ENCODE assay signal across 8 mouse cellular contexts in genomic region chr13:75797369-75798141, GRCm38 (mm10). TPM values are rescaled to one million over a fixed set of nuclear protein-coding genes. Genes with fewer than 3 reads are reported as not detected.
DNase-seq lines count a peak whose midpoint lies in the region; ATAC-seq lines count a peak whose summit lies in the region.

No protein-coding gene starts in this region.

- no peaks in the 10 kb centered on the region for H3K36me3 ChIP-seq in forebrain, embryonic 10.5 days (replicated peaks)
- H3K36me3 ChIP-seq in heart, embryonic 16.5 days (ENCODE audit: control insufficient read depth, insufficient read depth), result no peaks in the 10 kb centered on the region
- H3K36me3 ChIP-seq in liver, embryonic 15.5 days (replicated peaks), result no peaks in the 10 kb centered on the region; the same call in 1 of the 2 replicates
- H3K36me3 ChIP-seq in neural tube, embryonic 12.5 days, result no peaks in the 10 kb centered on the region

- H3K9ac ChIP-seq in heart, embryonic 16.5 days (ENCODE audit: low read length), result peak overlapping the region; percentile 56
- H3K9ac ChIP-seq in liver, embryonic 15.5 days, result no peak overlapping the region
- 0 out of 2 replicates have a peak overlapping the region, but pooled peaks have one; percentile 29 for H3K9ac ChIP-seq in neural tube, embryonic 12.5 days

- WGBS in forebrain, embryonic 10.5 days, result 41% methylated on average over 18 of the region's 18 CpGs
- WGBS in heart, embryonic 16.5 days, result 14% methylated on average over 18 of the region's 18 CpGs
- WGBS in liver, embryonic 15.5 days (ENCODE audit: insufficient replicate concordance), result 14% methylated on average over 18 of the region's 18 CpGs
- WGBS in neural tube, embryonic 12.5 days, result 37% methylated on average over 18 of the region's 18 CpGs

- H3K27ac ChIP-seq in forebrain, embryonic 10.5 days, result peak overlapping the region; percentile 60; the same call in 1 of the 2 replicates
- H3K27ac ChIP-seq in heart, embryonic 16.5 days (ENCODE audit: low read length), result peak overlapping the region; percentile 52
- H3K27ac ChIP-seq in liver, embryonic 15.5 days (replicated peaks), result peak overlapping the region; percentile 66
- H3K27ac ChIP-seq in neural tube, embryonic 12.5 days, result no peak overlapping the region

- H3K9me3 ChIP-seq in forebrain, embryonic 10.5 days, result no peaks in the 10 kb centered on the region
- no peaks in the 10 kb centered on the region for H3K9me3 ChIP-seq in heart, embryonic 16.5 days (replicated peaks; ENCODE audit: control insufficient read depth, low read length)
- no peaks in the 10 kb centered on the region for H3K9me3 ChIP-seq in liver, embryonic 15.5 days (replicated peaks)
- no peaks in the 10 kb centered on the region for H3K9me3 ChIP-seq in neural tube, embryonic 12.5 days

- no peaks in the 10 kb centered on the region for H3K27me3 ChIP-seq in forebrain, embryonic 10.5 days (ENCODE audit: poor library complexity, severe bottlenecking)
- H3K27me3 ChIP-seq in heart, embryonic 16.5 days (ENCODE audit: control insufficient read depth, insufficient read depth, low read length), result no peaks in the 10 kb centered on the region
- no peaks in the 10 kb centered on the region for H3K27me3 ChIP-seq in liver, embryonic 15.5 days
- H3K27me3 ChIP-seq in neural tube, embryonic 12.5 days (replicated peaks), result no peaks in the 10 kb centered on the region

- peak overlapping the region; percentile 32 for H3K4me3 ChIP-seq in forebrain, embryonic 10.5 days
- peak overlapping the region; percentile 50 for H3K4me3 ChIP-seq in heart, embryonic 16.5 days (ENCODE audit: low read length)
- H3K4me3 ChIP-seq in liver, embryonic 15.5 days (replicated peaks), result peak overlapping the region; percentile 45
- H3K4me3 ChIP-seq in neural tube, embryonic 12.5 days, result 0 out of 2 replicates have a peak overlapping the region, but pooled peaks have one; percentile 1

- H3K4me1 ChIP-seq in forebrain, embryonic 10.5 days, result 0 out of 2 replicates have a peak, but pooled peaks cover 5% of the 10 kb centered on the region
- peaks cover 4% of the 10 kb centered on the region; the same call in 1 of the 2 replicates for H3K4me1 ChIP-seq in heart, embryonic 16.5 days (ENCODE audit: control insufficient read depth, insufficient read depth, low read length)
- peaks cover 19% of the 10 kb centered on the region for H3K4me1 ChIP-seq in liver, embryonic 15.5 days (replicated peaks)
- no peaks in the 10 kb centered on the region for H3K4me1 ChIP-seq in neural tube, embryonic 12.5 days

- ATAC-seq in CD4-positive, CD25-positive, alpha-beta regulatory T cell, adult 4 months, result peak; percentile 98
- ATAC-seq in heart, embryonic 16.5 days (replicated peaks; ENCODE audit: extremely low read depth, insufficient read depth, low FRiP score), result peak; percentile 98
- ATAC-seq in liver, embryonic 15.5 days (ENCODE audit: insufficient read depth), result peak; percentile 96
- peak; percentile 96 for ATAC-seq in neural tube, embryonic 12.5 days (ENCODE audit: low FRiP score, low read depth)

- peak; percentile 85 for DNase-seq in c-Kit-negative CD71-positive TER-119-positive erythroid progenitor cells, embryonic 14.5 days (ENCODE audit: low read depth, low spot score)
- peak; percentile 90 for DNase-seq in forebrain, embryonic 10.5 days (ENCODE audit: extremely low spot score, low spot score)
- DNase-seq in kidney, postnatal 36 days, result peak; percentile 94
- peak; percentile 69 for DNase-seq in telencephalon, adult 2 months (ENCODE audit: low read depth, low spot score)

- H3K4me2 ChIP-seq in heart, embryonic 16.5 days (ENCODE audit: low read depth, low read length), result peak overlapping the region; percentile 71
- peak overlapping the region; percentile 70 for H3K4me2 ChIP-seq in liver, embryonic 15.5 days
- H3K4me2 ChIP-seq in neural tube, embryonic 12.5 days (replicated peaks), result peak overlapping the region; percentile 56

RNA-seq across cellular contexts. Expression of gene Glrx, which starts 42.1 kb away (rescaled TPM):
- 100 to 1,000 TPM; 240 to 300 TPM for polyA plus RNA-seq in CD4-positive, CD25-positive, alpha-beta regulatory T cell, adult 4 months (2017; shearing (Covaris generic))
- 20.6 and 23.5 TPM in 2 replicates for polyA plus RNA-seq in forebrain, embryonic 10.5 days (2016; fragmentation: Nextera tagmentation; extraction: Ambion mirVana)
- 125 and 135 TPM in 2 replicates for polyA plus RNA-seq in heart, embryonic 16.5 days (2015; fragmentation: Nextera tagmentation; extraction: Ambion mirVana)
- 45.5 and 47.3 TPM in 2 replicates for polyA plus RNA-seq in liver, embryonic 15.5 days (2015; fragmentation: Nextera tagmentation; extraction: Ambion mirVana)
- 34.9 and 38.6 TPM in 2 replicates for polyA plus RNA-seq in neural tube, embryonic 12.5 days (2016; fragmentation: Nextera tagmentation; extraction: Ambion mirVana)
